Mouse (Mus musculus): ENCODE results near the gene Higd1a. TPM values are rescaled to one million over a fixed set of nuclear protein-coding genes. Genes with fewer than 3 reads are reported as not detected.

Gene Higd1a
- polyA plus RNA-seq, 1 experiment from 2014 or later = 145 TPM

GRCm38 (mm10) chr9:121896820-121897219, 38.7 kb upstream of the Higd1a start:
- H3K27ac ChIP-seq = no peak overlapping the region
- no peak for ATAC-seq

DNA sequence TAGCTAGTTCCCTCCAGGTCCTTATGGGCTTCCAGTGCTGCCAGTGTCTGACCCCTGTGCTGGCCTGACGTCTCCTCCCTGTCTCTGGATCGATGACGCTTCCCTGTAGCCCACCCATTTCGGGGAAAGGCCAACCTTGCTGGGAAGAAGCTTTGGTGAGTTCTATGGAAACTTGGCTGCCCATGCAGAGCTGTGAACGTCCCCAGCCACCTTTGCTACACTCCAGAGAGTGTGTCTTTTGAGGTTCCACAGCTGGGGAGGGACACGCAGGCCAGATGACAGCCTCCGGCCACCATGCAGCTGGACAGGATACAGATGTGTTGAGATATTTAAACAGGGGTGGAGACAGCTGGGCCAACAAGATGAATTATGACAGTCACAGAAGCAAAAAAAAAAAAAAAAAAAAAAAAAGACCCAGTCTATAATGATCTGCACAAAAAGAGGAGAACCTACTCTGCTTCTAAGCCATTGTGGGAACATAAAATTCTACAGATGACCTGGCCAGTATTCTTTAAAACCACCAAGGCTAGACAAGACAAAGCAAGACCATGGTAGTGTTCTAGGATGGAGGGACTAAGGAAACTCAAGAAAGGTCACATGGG, 37.3 kb upstream of the Higd1a start:
- Histone ChIP-seq H3K9me3 (replicated peaks) (no peaks in the 10 kb centered on the region), H3K27me3 (replicated peaks) (no peaks in the 10 kb centered on the region), H3K4me2 (no peak overlapping the region), H3K36me3 (no peaks in the 10 kb centered on the region), H3K4me3 (no peak overlapping the region), H3K9ac (no peak overlapping the region), H3K4me1 (peaks cover 3% of the 10 kb centered on the region; the same call in 1 of the 2 replicates), H3K27ac (no peak overlapping the region)
- 56% methylated on average over 7 of the region's 7 CpGs for WGBS (ENCODE audit: insufficient replicate concordance)
- ATAC-seq = no peak

More at GRCm38 (mm10) chr9:121896820-121897219, 38.7 kb upstream of the Higd1a start:
- Histone ChIP-seq H3K36me3 (no peaks in the 10 kb centered on the region), H3K4me3 (no peak overlapping the region), H3K27me3 (replicated peaks) (no peaks in the 10 kb centered on the region), H3K4me2 (no peak overlapping the region), H3K9ac (no peak overlapping the region), H3K9me3 (replicated peaks) (no peaks in the 10 kb centered on the region), H3K4me1 (no peaks in the 10 kb centered on the region)
- WGBS (ENCODE audit: insufficient replicate concordance) = 55% methylated on average over 4 of the region's 4 CpGs

DNA sequence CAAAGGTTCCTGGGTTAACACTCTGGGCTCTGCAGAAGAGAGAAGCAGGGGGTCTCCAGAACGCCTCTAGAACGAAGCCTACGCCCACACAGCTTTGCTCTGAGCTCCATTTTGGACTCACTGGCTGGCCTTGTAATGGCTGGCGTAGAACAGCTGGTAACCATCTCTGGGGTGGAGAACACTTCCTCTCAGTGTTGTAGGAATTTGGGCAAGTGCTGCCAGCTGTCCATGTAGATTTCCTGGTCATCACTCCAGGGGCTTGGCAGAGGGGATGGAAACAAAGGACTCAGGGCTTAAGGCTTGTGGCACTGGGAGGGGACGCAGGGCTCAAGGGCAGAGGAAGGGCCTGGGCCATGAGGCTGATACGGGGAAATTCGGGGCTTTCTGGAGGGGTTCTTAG, 36.3 kb upstream of the Higd1a start:
- Histone ChIP-seq H3K4me1 (peaks cover 7% of the 10 kb centered on the region), H3K27ac (no peak overlapping the region), H3K4me3 (no peak overlapping the region), H3K9me3 (replicated peaks) (no peaks in the 10 kb centered on the region), H3K9ac (no peak overlapping the region), H3K27me3 (replicated peaks) (no peaks in the 10 kb centered on the region), H3K36me3 (no peaks in the 10 kb centered on the region), H3K4me2 (no peak overlapping the region)
- no peak for ATAC-seq
- WGBS (ENCODE audit: insufficient replicate concordance) = 66% methylated on average over 7 of the region's 7 CpGs

- no peak overlapping the region for H3K9ac ChIP-seq
- no peak for ATAC-seq
- no peak overlapping the region for H3K4me2 ChIP-seq
- H3K4me3 ChIP-seq = no peak overlapping the region
- H3K27me3 ChIP-seq (replicated peaks) = no peaks in the 10 kb centered on the region
- no peak overlapping the region for H3K27ac ChIP-seq
- WGBS (ENCODE audit: insufficient replicate concordance) = 72% methylated on average over 12 of the region's 12 CpGs
- no peaks in the 10 kb centered on the region for H3K9me3 ChIP-seq (replicated peaks)
- H3K36me3 ChIP-seq = no peaks in the 10 kb centered on the region
- H3K4me1 ChIP-seq = peaks cover 7% of the 10 kb centered on the region
Observed at GRCm38 (mm10) chr9:121892057-121892687, 34.0 kb upstream of the Higd1a start.

DNA sequence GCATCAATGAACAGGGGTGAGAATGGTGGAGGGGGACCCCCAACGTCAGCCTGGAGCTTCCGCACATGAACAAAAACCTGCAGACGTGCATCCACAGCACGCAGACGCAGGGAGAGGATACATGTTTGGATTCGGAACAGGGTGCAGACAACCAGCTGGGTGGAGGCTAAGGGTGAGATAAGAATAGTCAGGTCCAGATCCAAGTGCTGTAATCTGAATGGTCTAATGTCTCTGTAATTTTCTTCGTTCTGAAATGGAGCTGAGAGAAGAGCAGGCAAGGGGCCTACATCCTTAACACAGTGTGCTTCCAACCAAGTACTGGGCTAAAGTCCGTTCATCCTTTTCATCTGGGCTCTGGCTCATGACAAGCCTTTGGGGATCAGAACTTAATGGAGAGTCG, 33.1 kb upstream of the Higd1a start:
- no peak overlapping the region for H3K27ac ChIP-seq
- peaks cover 7% of the 10 kb centered on the region for H3K4me1 ChIP-seq
- no peak overlapping the region for H3K9ac ChIP-seq
- no peak for ATAC-seq
- no peak overlapping the region for H3K4me2 ChIP-seq
- H3K4me3 ChIP-seq = no peak overlapping the region
- H3K9me3 ChIP-seq (replicated peaks) = no peaks in the 10 kb centered on the region
- H3K27me3 ChIP-seq (replicated peaks) = no peaks in the 10 kb centered on the region
- no peaks in the 10 kb centered on the region for H3K36me3 ChIP-seq
- 77% methylated on average over 9 of the region's 9 CpGs for WGBS (ENCODE audit: insufficient replicate concordance)

- whole genome bisulfite sequencing (ENCODE audit: insufficient replicate concordance) = 21% methylated on average over 18 of the region's 18 CpGs
- Histone ChIP-seq H3K27ac (no peak overlapping the region), H3K4me3 (no peak overlapping the region), H3K9ac (no peak overlapping the region), H3K36me3 (no peaks in the 10 kb centered on the region), H3K4me2 (peak overlapping the region; percentile 29; the same call in 1 of the 2 replicates), H3K9me3 (replicated peaks) (no peaks in the 10 kb centered on the region), H3K4me1 (peaks cover 7% of the 10 kb centered on the region), H3K27me3 (replicated peaks) (no peaks in the 10 kb centered on the region)
- peak; percentile 55; the same call in 1 of the 2 replicates for ATAC-seq
Observed at GRCm38 (mm10) chr9:121890441-121890941, 32.3 kb upstream of the Higd1a start.

- WGBS (ENCODE audit: insufficient replicate concordance) = 66% methylated on average over 4 of the region's 4 CpGs
- Histone ChIP-seq H3K36me3 (no peaks in the 10 kb centered on the region), H3K27me3 (replicated peaks) (no peaks in the 10 kb centered on the region), H3K4me2 (peak overlapping the region; percentile 29; the same call in 1 of the 2 replicates), H3K4me3 (no peak overlapping the region), H3K4me1 (peaks cover 7% of the 10 kb centered on the region), H3K9me3 (replicated peaks) (no peaks in the 10 kb centered on the region), H3K9ac (no peak overlapping the region), H3K27ac (no peak overlapping the region)
- ATAC-seq = no peak
Observed at GRCm38 (mm10) chr9:121889927-121890440, 31.8 kb upstream of the Higd1a start.

DNA sequence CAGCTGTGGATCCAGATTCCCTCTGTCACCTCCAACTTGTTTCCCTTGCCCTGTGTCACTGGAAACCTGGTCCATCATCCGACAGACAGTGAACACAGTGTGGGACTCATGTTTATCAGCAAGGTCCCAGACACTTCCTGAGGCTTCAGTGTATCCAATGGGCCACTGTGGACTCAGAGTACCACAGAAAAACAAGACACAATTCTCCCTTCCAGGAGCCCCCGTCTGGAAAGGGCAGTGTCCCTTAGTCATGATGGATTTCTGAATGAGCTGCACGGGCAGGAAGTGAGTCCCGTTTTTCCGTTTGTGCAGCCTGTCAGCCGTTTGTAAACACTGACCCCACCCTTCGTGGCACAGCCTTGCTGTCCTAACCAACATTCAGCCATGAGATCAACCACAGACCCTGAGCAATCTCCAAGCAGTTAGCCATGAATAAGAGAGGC, 23.9 kb upstream of the Higd1a start:
- peak; percentile 57 for ATAC-seq
- H3K4me2 ChIP-seq = no peak overlapping the region
- no peaks in the 10 kb centered on the region for H3K9me3 ChIP-seq (replicated peaks)
- H3K4me3 ChIP-seq = no peak overlapping the region
- WGBS (ENCODE audit: insufficient replicate concordance) = 12% methylated on average over 7 of the region's 7 CpGs
- no peak overlapping the region for H3K27ac ChIP-seq
- no peaks in the 10 kb centered on the region for H3K27me3 ChIP-seq (replicated peaks)
- H3K36me3 ChIP-seq = no peaks in the 10 kb centered on the region
- H3K9ac ChIP-seq = no peak overlapping the region
- 0 out of 2 replicates have a peak, but pooled peaks cover 5% of the 10 kb centered on the region for H3K4me1 ChIP-seq

DNA sequence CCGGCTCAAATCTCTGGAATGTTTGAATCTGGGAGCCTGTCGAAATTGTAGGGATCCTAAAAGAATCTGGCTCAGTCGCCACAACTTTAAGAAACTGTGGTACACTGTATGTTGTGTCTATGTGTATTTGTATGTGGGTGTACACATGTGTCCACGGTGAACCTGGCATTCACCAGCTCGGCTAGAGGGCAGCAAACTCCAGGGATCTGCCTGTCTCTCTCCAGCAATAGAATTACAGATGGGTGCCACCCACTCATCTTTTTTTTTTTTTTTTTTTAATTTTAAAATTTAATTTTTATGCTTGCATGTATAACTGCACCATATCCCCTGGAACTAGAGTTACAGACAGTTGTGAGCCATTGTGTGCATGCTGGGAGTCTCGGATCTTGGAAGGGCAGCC, 23.1 kb upstream of the Higd1a start:
- Histone ChIP-seq H3K9ac (no peak overlapping the region), H3K9me3 (replicated peaks) (no peaks in the 10 kb centered on the region), H3K4me1 (0 out of 2 replicates have a peak, but pooled peaks cover 5% of the 10 kb centered on the region), H3K4me3 (no peak overlapping the region), H3K4me2 (no peak overlapping the region), H3K27ac (peak overlapping the region; percentile 45; the same call in 1 of the 2 replicates), H3K27me3 (replicated peaks) (no peaks in the 10 kb centered on the region), H3K36me3 (no peaks in the 10 kb centered on the region)
- WGBS (ENCODE audit: insufficient replicate concordance) = 64% methylated on average over 6 of the region's 6 CpGs
- ATAC-seq = no peak

GRCm38 (mm10) chr9:121880840-121881239, 22.7 kb upstream of the Higd1a start:
- Histone ChIP-seq H3K27me3 (replicated peaks) (no peaks in the 10 kb centered on the region), H3K9ac (no peak overlapping the region), H3K4me3 (no peak overlapping the region), H3K4me2 (no peak overlapping the region), H3K36me3 (no peaks in the 10 kb centered on the region), H3K9me3 (replicated peaks) (no peaks in the 10 kb centered on the region), H3K27ac (no peak overlapping the region), H3K4me1 (0 out of 2 replicates have a peak, but pooled peaks cover 5% of the 10 kb centered on the region)
- 14% methylated on average over 14 of the region's 14 CpGs for WGBS (ENCODE audit: insufficient replicate concordance)
- ATAC-seq = no peak

- H3K9me3 ChIP-seq (replicated peaks) = no peaks in the 10 kb centered on the region
- H3K9ac ChIP-seq = no peak overlapping the region
- H3K4me2 ChIP-seq = no peak overlapping the region
- ATAC-seq = no peak
- no peaks in the 10 kb centered on the region for H3K27me3 ChIP-seq (replicated peaks)
- no peaks in the 10 kb centered on the region for H3K36me3 ChIP-seq
- H3K4me1 ChIP-seq = 0 out of 2 replicates have a peak, but pooled peaks cover 5% of the 10 kb centered on the region
- H3K4me3 ChIP-seq = no peak overlapping the region
- 27% methylated on average over 3 of the region's 3 CpGs for WGBS (ENCODE audit: insufficient replicate concordance)
- no peak overlapping the region for H3K27ac ChIP-seq
Observed at GRCm38 (mm10) chr9:121877052-121877740, 19.0 kb upstream of the Higd1a start.

DNA sequence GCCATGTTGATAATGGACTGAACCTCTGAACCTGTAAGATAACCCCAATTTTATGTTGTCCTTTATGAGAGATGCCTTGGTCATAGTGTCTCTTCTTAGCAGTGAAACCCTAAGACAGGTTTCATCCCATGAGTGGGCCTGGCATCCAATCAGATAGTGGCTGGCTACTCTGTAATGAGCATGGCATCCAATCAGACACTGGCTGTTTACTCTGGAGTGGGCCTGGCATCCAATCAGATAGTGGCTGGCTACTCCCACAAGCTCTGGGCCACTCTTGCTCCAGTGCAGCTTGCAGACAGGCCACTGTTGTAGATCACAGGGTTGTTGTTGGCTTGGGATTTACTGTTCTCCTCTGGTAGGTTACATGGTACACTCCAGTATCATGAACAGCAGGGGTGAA, 15.4 kb upstream of the Higd1a start:
- Histone ChIP-seq H3K4me2 (no peak overlapping the region), H3K36me3 (no peaks in the 10 kb centered on the region), H3K27ac (no peak overlapping the region), H3K27me3 (replicated peaks) (no peaks in the 10 kb centered on the region), H3K9ac (no peak overlapping the region), H3K4me3 (no peak overlapping the region), H3K4me1 (no peaks in the 10 kb centered on the region), H3K9me3 (replicated peaks) (no peaks in the 10 kb centered on the region)
- ATAC-seq = no peak
